Mouse (Mus musculus) forebrain, embryonic 15.5 days (tissue): ENCODE measurements at regions not wholly inside any gene's neighbourhood (a gene's known extent, or its start where the extent isn't known, plus 50 kb on each side); places are given as distances from the start of the nearest gene placed in this dataset.

ENCODE experiments used
- ATAC-seq: fragments of 200-750 bp; cut with Nextera tagmentation; replicated peaks from 2 replicates; pipeline ENCODE4 v1.8.0; 2017; ENCODE audit warnings: mild to moderate bottlenecking, moderate TSS enrichment, moderate library complexity
- H3K27ac ChIP-seq: fragments of 300-500 bp; sonication (generic); replicated peaks from 2 replicates; pipeline ENCODE4 v1.5.1; 2015; ENCODE audit warnings: mild to moderate bottlenecking, inconsistent platforms
- H3K27me3 ChIP-seq: fragments of 300-500 bp; sonication (generic); 2 replicates; pipeline ENCODE4 v1.6.1; 2015; ENCODE audit warnings: inconsistent platforms
- H3K36me3 ChIP-seq: fragments of 300-500 bp; sonication (generic); 2 replicates; pipeline ENCODE4 v1.6.1; 2015; ENCODE audit warnings: mild to moderate bottlenecking, inconsistent platforms
- H3K4me1 ChIP-seq: fragments of 300-500 bp; sonication (generic); 2 replicates; pipeline ENCODE4 v1.6.1; 2015; ENCODE audit warnings: inconsistent platforms
- H3K4me2 ChIP-seq: fragments of 300-500 bp; sonication (generic); replicated peaks from 2 replicates; pipeline ENCODE4 v1.6.1; 2015; ENCODE audit warnings: mild to moderate bottlenecking, inconsistent platforms
- H3K4me3 ChIP-seq: fragments of 300-500 bp; sonication (generic); 2 replicates; pipeline ENCODE4 v1.5.1; 2015; ENCODE audit warnings: mild to moderate bottlenecking, inconsistent platforms
- H3K9ac ChIP-seq: fragments of 300-500 bp; sonication (generic); replicated peaks from 2 replicates; pipeline ENCODE4 v1.6.1; 2015; ENCODE audit warnings: mild to moderate bottlenecking, inconsistent platforms
- H3K9me3 ChIP-seq: fragments of 300-500 bp; sonication (generic); 2 replicates; pipeline ENCODE4 v1.6.1; 2016; ENCODE audit warnings: inconsistent platforms
- WGBS: fragments of 180-500 bp; shearing (Covaris S2); methylation state at CpG from one replicate; pipeline ENCODE4 v1.1.7; 2015; ENCODE audit warnings: mixed read lengths; 5-methylcytosine and 5-hydroxymethylcytosine counted together

- H3K36me3 ChIP-seq, result no peaks in the 10 kb centered on the region
- WGBS, result 92% methylated on average over 2 of the region's 2 CpGs
- no peak overlapping the region for H3K9ac ChIP-seq
- no peaks in the 10 kb centered on the region for H3K9me3 ChIP-seq
- H3K27ac ChIP-seq, result no peak overlapping the region
- H3K4me1 ChIP-seq, result no peaks in the 10 kb centered on the region
- ATAC-seq, result no peak
- H3K4me2 ChIP-seq, result no peak overlapping the region
- no peak overlapping the region for H3K4me3 ChIP-seq
- no peaks in the 10 kb centered on the region for H3K27me3 ChIP-seq
These were observed 51.8 kb upstream of the 1190002N15Rik start for GRCm38 (mm10) chr9:94589672-94590071.

- 80% methylated on average over 2 of the region's 2 CpGs for WGBS
- Histone ChIP-seq H3K4me3 (no peak overlapping the region), H3K36me3 (no peaks in the 10 kb centered on the region), H3K9me3 (no peaks in the 10 kb centered on the region), H3K27me3 (no peaks in the 10 kb centered on the region), H3K9ac (no peak overlapping the region), H3K4me1 (peaks cover 3% of the 10 kb centered on the region; the same call in 1 of the 2 replicates), H3K4me2 (no peak overlapping the region), H3K27ac (no peak overlapping the region)
- no peak for ATAC-seq
These were observed 64.7 kb upstream of the Slc9a9 start for GRCm38 (mm10) chr9:94604993-94605392.

GRCm38 (mm10) chr9:94606422-94606821 is 63.3 kb upstream of the Slc9a9 start:
- no peak overlapping the region for H3K4me2 ChIP-seq
- no peaks in the 10 kb centered on the region for H3K27me3 ChIP-seq
- no peaks in the 10 kb centered on the region for H3K36me3 ChIP-seq
- H3K4me1 ChIP-seq, result peaks cover 13% of the 10 kb centered on the region
- H3K9me3 ChIP-seq, result no peaks in the 10 kb centered on the region
- no peak overlapping the region for H3K27ac ChIP-seq
- H3K9ac ChIP-seq, result no peak overlapping the region
- WGBS, result 88% methylated on average over 2 of the region's 2 CpGs
- ATAC-seq, result no peak
- H3K4me3 ChIP-seq, result no peak overlapping the region

- Histone ChIP-seq H3K27ac (no peak overlapping the region), H3K36me3 (no peaks in the 10 kb centered on the region), H3K9me3 (no peaks in the 10 kb centered on the region), H3K4me3 (no peak overlapping the region), H3K4me1 (peaks cover 13% of the 10 kb centered on the region), H3K27me3 (no peaks in the 10 kb centered on the region), H3K4me2 (no peak overlapping the region), H3K9ac (no peak overlapping the region)
- no peak for ATAC-seq
- 86% methylated on average over 13 of the region's 13 CpGs for WGBS
These were observed 62.5 kb upstream of the Slc9a9 start for GRCm38 (mm10) chr9:94607011-94607749.

- Histone ChIP-seq H3K9me3 (no peaks in the 10 kb centered on the region), H3K9ac (no peak overlapping the region), H3K4me1 (peaks cover 13% of the 10 kb centered on the region), H3K4me3 (no peak overlapping the region), H3K4me2 (no peak overlapping the region), H3K27me3 (no peaks in the 10 kb centered on the region), H3K36me3 (no peaks in the 10 kb centered on the region), H3K27ac (no peak overlapping the region)
- 86% methylated on average over 2 of the region's 2 CpGs for WGBS
- no peak for ATAC-seq
These were observed 62.0 kb upstream of the Slc9a9 start for GRCm38 (mm10) chr9:94607750-94608106.

GRCm38 (mm10) chr9:94610101-94610500 is 59.6 kb upstream of the Slc9a9 start:
- Histone ChIP-seq H3K4me1 (peaks cover 13% of the 10 kb centered on the region), H3K4me3 (no peak overlapping the region), H3K4me2 (no peak overlapping the region), H3K27ac (no peak overlapping the region), H3K36me3 (no peaks in the 10 kb centered on the region), H3K27me3 (no peaks in the 10 kb centered on the region), H3K9ac (no peak overlapping the region), H3K9me3 (no peaks in the 10 kb centered on the region)
- no peak for ATAC-seq
- WGBS, result 43% methylated on average over 3 of the region's 3 CpGs

GRCm38 (mm10) chr9:94610600-94611337 is 58.9 kb upstream of the Slc9a9 start:
- Histone ChIP-seq H3K4me3 (no peak overlapping the region), H3K9ac (no peak overlapping the region), H3K36me3 (no peaks in the 10 kb centered on the region), H3K4me1 (peaks cover 13% of the 10 kb centered on the region), H3K4me2 (0 out of 2 replicates have a peak overlapping the region, but pooled peaks have one; percentile 5), H3K27ac (peak overlapping the region; percentile 48), H3K9me3 (no peaks in the 10 kb centered on the region), H3K27me3 (no peaks in the 10 kb centered on the region)
- WGBS, result 11% methylated on average over 5 of the region's 5 CpGs
- peak; percentile 80 for ATAC-seq

DNA sequence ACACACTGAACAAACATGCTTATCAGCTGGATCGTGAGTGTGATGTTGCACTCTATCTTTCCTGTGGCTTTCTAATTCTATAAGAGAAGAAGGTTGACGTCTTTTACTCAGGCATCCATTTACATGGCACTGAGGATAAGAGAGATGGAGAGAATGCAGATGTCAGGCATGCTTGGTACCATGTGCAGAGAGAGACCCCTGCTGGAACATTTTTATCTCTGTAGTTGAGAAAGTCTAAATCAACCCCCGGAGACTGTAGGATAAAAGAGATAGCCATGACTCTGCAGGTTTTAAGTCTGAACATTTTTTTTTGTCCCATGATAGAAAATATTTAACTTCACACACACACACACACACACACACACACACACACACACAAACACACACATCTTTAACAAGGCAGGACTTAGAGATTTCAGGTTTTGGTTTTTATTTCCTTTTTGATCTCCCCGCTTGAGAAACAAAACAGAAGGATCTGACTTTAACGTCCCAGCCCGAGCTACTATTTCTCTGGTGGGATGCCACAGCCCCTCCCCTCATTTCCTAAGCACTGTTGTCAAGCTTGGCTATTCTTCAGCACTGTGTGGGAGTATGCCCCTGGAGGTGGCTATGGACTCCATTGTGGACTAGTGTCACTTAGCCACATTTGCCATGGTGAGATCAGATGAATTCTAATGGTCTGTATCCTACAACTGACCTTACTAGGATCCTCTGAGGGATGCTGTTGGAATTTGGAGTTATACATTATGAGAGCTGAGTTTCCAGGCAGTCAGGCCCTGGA is 55.6 kb upstream of the Slc9a9 start:
- H3K9me3 ChIP-seq, result no peaks in the 10 kb centered on the region
- H3K27ac ChIP-seq, result no peak overlapping the region
- no peaks in the 10 kb centered on the region for H3K27me3 ChIP-seq
- H3K4me2 ChIP-seq, result no peak overlapping the region
- WGBS, result 51% methylated on average over 6 of the region's 6 CpGs
- peak; percentile 82 for ATAC-seq
- H3K36me3 ChIP-seq, result no peaks in the 10 kb centered on the region
- no peak overlapping the region for H3K9ac ChIP-seq
- H3K4me1 ChIP-seq, result peaks cover 13% of the 10 kb centered on the region
- no peak overlapping the region for H3K4me3 ChIP-seq

GRCm38 (mm10) chr9:94615205-94615604 is 54.5 kb upstream of the Slc9a9 start:
- H3K27me3 ChIP-seq, result no peaks in the 10 kb centered on the region
- 89% methylated on average over 11 of the region's 11 CpGs for WGBS
- no peak for ATAC-seq
- no peak overlapping the region for H3K4me3 ChIP-seq
- H3K4me1 ChIP-seq, result peaks cover 9% of the 10 kb centered on the region
- no peak overlapping the region for H3K4me2 ChIP-seq
- H3K9me3 ChIP-seq, result no peaks in the 10 kb centered on the region
- H3K9ac ChIP-seq, result no peak overlapping the region
- no peaks in the 10 kb centered on the region for H3K36me3 ChIP-seq
- H3K27ac ChIP-seq, result no peak overlapping the region

- Histone ChIP-seq H3K4me2 (no peak overlapping the region), H3K9me3 (no peaks in the 10 kb centered on the region), H3K4me1 (no peaks in the 10 kb centered on the region), H3K9ac (no peak overlapping the region), H3K27ac (no peak overlapping the region), H3K4me3 (no peak overlapping the region), H3K36me3 (no peaks in the 10 kb centered on the region), H3K27me3 (no peaks in the 10 kb centered on the region)
- 92% methylated on average over 6 of the region's 6 CpGs for WGBS
- ATAC-seq, result no peak
These were observed 51.5 kb upstream of the Slc9a9 start for GRCm38 (mm10) chr9:94618079-94618786.
